Mouse (Mus musculus) layer of hippocampus, adult 9-10 months (tissue): ENCODE results near the gene Gm12216.

Experiments
- DNase-seq: peaks from one replicate; pipeline ENCODE4 v3.0.0; 2022; ENCODE audit warnings: low spot score

Gm12216 gene

GRCm38 (mm10) chr11:53794671-53795557 is 64.1 kb downstream of the Gm12216 start:
- DNase-seq, result no peak

GRCm38 (mm10) chr11:53794015-53794414 is 65.0 kb downstream of the Gm12216 start:
- no peak for DNase-seq

GRCm38 (mm10) chr11:53792986-53793385 is 66.1 kb downstream of the Gm12216 start:
- DNase-seq, result no peak

GRCm38 (mm10) chr11:53789277-53789676 is 69.8 kb downstream of the Gm12216 start:
- no peak for DNase-seq

GRCm38 (mm10) chr11:53788196-53788595 is 70.9 kb downstream of the Gm12216 start:
- no peak for DNase-seq

GRCm38 (mm10) chr11:53786058-53787031 is 72.7 kb downstream of the Gm12216 start:
- DNase-seq, result no peak

- DNase-seq, result no peak
Measured at GRCm38 (mm10) chr11:53785311-53785936, 73.6 kb downstream of the Gm12216 start.

GRCm38 (mm10) chr11:53783288-53783687 is 75.8 kb downstream of the Gm12216 start:
- no peak for DNase-seq

GRCm38 (mm10) chr11:53781964-53782363 is 77.1 kb downstream of the Gm12216 start:
- DNase-seq, result no peak

- DNase-seq, result no peak
Measured at GRCm38 (mm10) chr11:53781201-53781775, 77.8 kb downstream of the Gm12216 start.

GRCm38 (mm10) chr11:53780262-53780661 is 78.8 kb downstream of the Gm12216 start:
- DNase-seq, result no peak

GRCm38 (mm10) chr11:53779808-53780207 is 79.2 kb downstream of the Gm12216 start:
- no peak for DNase-seq

GRCm38 (mm10) chr11:53778455-53778854 is 80.6 kb downstream of the Gm12216 start:
- no peak for DNase-seq

GRCm38 (mm10) chr11:53777736-53778135 is 81.3 kb downstream of the Gm12216 start:
- DNase-seq, result no peak

- no peak for DNase-seq
Measured at GRCm38 (mm10) chr11:53774659-53775255, 84.3 kb downstream of the Gm12216 start.

- no peak for DNase-seq
Measured at GRCm38 (mm10) chr11:53773641-53774360, 85.3 kb downstream of the Gm12216 start.

GRCm38 (mm10) chr11:53773087-53773486 is 86.0 kb downstream of the Gm12216 start, which contains the start of gene Gm17334:
TSS of gene Gm17334 (minus strand) at chr11:53773187.
- no peak for DNase-seq

GRCm38 (mm10) chr11:53772536-53772935 is 86.5 kb downstream of the Gm12216 start:
- no peak for DNase-seq

- no peak for DNase-seq
Measured at GRCm38 (mm10) chr11:53771001-53771744, 87.9 kb downstream of the Gm12216 start.
